Mouse (Mus musculus): ENCODE data around the gene H2-Q2. TPM values are rescaled to one million over a fixed set of nuclear protein-coding genes. Genes with fewer than 3 reads are reported as not detected.

H2-Q2 gene
- polyA plus RNA-seq (2014; fragmentation: Illumina TruSeq; extraction: RNeasy Lipid Tissue Mini Kit (QIAGEN cat#74804); ENCODE audit: low read depth, low replicate concordance) = 2.0 TPM

GRCm38 (mm10) chr17:35342071-35342671 lies at the start of gene H2-Q2:
Gene H2-Q2, plus strand, starts transcription at chr17:35342242.

DNA sequence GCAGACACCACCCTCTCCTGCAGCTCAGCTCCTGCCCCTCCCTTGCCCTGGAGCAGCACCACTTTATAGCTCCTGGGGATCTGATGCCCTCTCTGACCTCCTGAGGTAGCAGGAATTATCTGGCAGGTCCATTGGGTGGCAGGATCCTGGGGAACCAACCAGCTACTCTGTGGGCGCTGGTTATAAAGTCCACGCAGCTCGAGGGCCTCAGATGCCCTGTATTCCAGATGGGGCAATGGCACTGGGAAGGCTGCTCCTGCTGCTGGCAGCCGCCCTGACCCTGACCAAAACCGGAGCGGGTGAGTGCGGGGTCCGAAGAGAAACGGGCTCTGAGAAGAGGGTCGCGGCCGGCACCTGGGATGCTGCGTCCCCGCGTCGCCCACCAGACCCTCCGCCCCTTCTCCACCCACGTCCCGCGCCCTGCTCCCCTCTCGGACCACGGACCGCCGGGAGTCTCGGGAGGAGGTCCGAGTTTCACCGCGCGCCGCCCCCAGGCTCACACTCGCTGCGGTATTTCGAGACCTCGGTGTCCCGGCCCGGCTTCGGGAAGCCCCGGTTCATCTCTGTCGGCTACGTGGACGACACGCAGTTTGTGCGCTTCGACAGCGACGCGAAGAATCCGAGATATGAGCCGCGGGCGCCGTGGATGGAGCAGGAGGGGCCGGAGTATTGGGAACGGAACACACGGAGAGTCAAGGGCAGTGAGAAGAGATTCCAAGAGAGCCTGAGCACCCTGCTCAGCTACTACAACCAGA lies 21.5 kb upstream of the H2-Q2 start, which contains the start of gene H2-Q1:
TSS of gene H2-Q1 (plus strand) at position 79 of the 755 bp plus-strand sequence.

DNA sequence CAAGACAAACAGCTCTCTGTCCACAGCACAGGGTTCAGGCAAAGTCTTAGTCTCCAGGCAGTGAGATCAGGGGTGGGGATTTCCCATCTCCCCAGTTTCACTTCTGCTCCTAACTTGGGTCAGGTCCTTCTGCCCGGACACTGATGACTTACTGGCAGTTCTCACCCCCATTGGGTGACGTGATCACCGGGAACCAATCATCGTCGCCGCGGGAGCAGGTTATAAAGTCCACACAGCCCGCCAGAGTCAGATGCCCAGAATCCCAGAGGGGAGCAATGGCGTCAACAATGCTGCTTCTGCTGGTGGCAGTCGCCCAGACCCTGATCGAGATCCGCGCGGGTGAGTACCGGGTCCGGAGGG lies 37.3 kb downstream of the H2-Q2 start, which contains the start of gene H2-Q4:
TSS of gene H2-Q4 (plus strand) at position 249 of the 360 bp plus-strand sequence.

Other genes starting within 250 kb of the H2-Q2 start
- gene Ly6g5c, start 234.0 kb upstream of the H2-Q2 start, polyA plus RNA-seq (2014; fragmentation: Illumina TruSeq; extraction: RNeasy Lipid Tissue Mini Kit (QIAGEN cat#74804); ENCODE audit: low read depth, low replicate concordance) = not detected
- gene Ly6g5b, start 226.8 kb upstream of the H2-Q2 start, polyA plus RNA-seq (2014; fragmentation: Illumina TruSeq; extraction: RNeasy Lipid Tissue Mini Kit (QIAGEN cat#74804); ENCODE audit: low read depth, low replicate concordance) = not detected
- 1.4 TPM for gene Gpank1, start 220.8 kb upstream of the H2-Q2 start, polyA plus RNA-seq (2014; fragmentation: Illumina TruSeq; extraction: RNeasy Lipid Tissue Mini Kit (QIAGEN cat#74804); ENCODE audit: low read depth, low replicate concordance)
- 163 TPM for gene Csnk2b, start 220.2 kb upstream of the H2-Q2 start, polyA plus RNA-seq (2014; fragmentation: Illumina TruSeq; extraction: RNeasy Lipid Tissue Mini Kit (QIAGEN cat#74804); ENCODE audit: low read depth, low replicate concordance)
- gene D17H6S53E, start 215.9 kb upstream of the H2-Q2 start, polyA plus RNA-seq (2014; fragmentation: Illumina TruSeq; extraction: RNeasy Lipid Tissue Mini Kit (QIAGEN cat#74804); ENCODE audit: low read depth, low replicate concordance) = 1.3 TPM
- not detected for gene Apom, start 210.2 kb upstream of the H2-Q2 start, polyA plus RNA-seq (2014; fragmentation: Illumina TruSeq; extraction: RNeasy Lipid Tissue Mini Kit (QIAGEN cat#74804); ENCODE audit: low read depth, low replicate concordance)
- 11.5 TPM for gene Bag6, start 207.1 kb upstream of the H2-Q2 start, polyA plus RNA-seq (2014; fragmentation: Illumina TruSeq; extraction: RNeasy Lipid Tissue Mini Kit (QIAGEN cat#74804); ENCODE audit: low read depth, low replicate concordance)
- gene Prrc2a, start 177.3 kb upstream of the H2-Q2 start, polyA plus RNA-seq (2014; fragmentation: Illumina TruSeq; extraction: RNeasy Lipid Tissue Mini Kit (QIAGEN cat#74804); ENCODE audit: low read depth, low replicate concordance) = 7.2 TPM
- gene Aif1, start 166.2 kb upstream of the H2-Q2 start, polyA plus RNA-seq (2014; fragmentation: Illumina TruSeq; extraction: RNeasy Lipid Tissue Mini Kit (QIAGEN cat#74804); ENCODE audit: low read depth, low replicate concordance) = 8.7 TPM
- not detected for gene Lst1, start 153.8 kb upstream of the H2-Q2 start, polyA plus RNA-seq (2014; fragmentation: Illumina TruSeq; extraction: RNeasy Lipid Tissue Mini Kit (QIAGEN cat#74804); ENCODE audit: low read depth, low replicate concordance)
- not detected for gene Ltb, start 147.8 kb upstream of the H2-Q2 start, polyA plus RNA-seq (2014; fragmentation: Illumina TruSeq; extraction: RNeasy Lipid Tissue Mini Kit (QIAGEN cat#74804); ENCODE audit: low read depth, low replicate concordance)
- gene Tnf, start 140.2 kb upstream of the H2-Q2 start, polyA plus RNA-seq (2014; fragmentation: Illumina TruSeq; extraction: RNeasy Lipid Tissue Mini Kit (QIAGEN cat#74804); ENCODE audit: low read depth, low replicate concordance) = not detected
- not detected for gene Lta, start 136.9 kb upstream of the H2-Q2 start, polyA plus RNA-seq (2014; fragmentation: Illumina TruSeq; extraction: RNeasy Lipid Tissue Mini Kit (QIAGEN cat#74804); ENCODE audit: low read depth, low replicate concordance)
- gene Gm16181, start 121.4 kb upstream of the H2-Q2 start, polyA plus RNA-seq (2014; fragmentation: Illumina TruSeq; extraction: RNeasy Lipid Tissue Mini Kit (QIAGEN cat#74804); ENCODE audit: low read depth, low replicate concordance) = not detected
- gene Atp6v1g2, start 108.6 kb upstream of the H2-Q2 start, polyA plus RNA-seq (2014; fragmentation: Illumina TruSeq; extraction: RNeasy Lipid Tissue Mini Kit (QIAGEN cat#74804); ENCODE audit: low read depth, low replicate concordance) = 5.0 TPM
- gene Nfkbil1, start 106.5 kb upstream of the H2-Q2 start, polyA plus RNA-seq (2014; fragmentation: Illumina TruSeq; extraction: RNeasy Lipid Tissue Mini Kit (QIAGEN cat#74804); ENCODE audit: low read depth, low replicate concordance) = not detected
- gene Ddx39b, start 100.5 kb upstream of the H2-Q2 start, polyA plus RNA-seq (2014; fragmentation: Illumina TruSeq; extraction: RNeasy Lipid Tissue Mini Kit (QIAGEN cat#74804); ENCODE audit: low read depth, low replicate concordance) = 11.1 TPM
- gene H2-D1, start 79.5 kb upstream of the H2-Q2 start, polyA plus RNA-seq (2014; fragmentation: Illumina TruSeq; extraction: RNeasy Lipid Tissue Mini Kit (QIAGEN cat#74804); ENCODE audit: low read depth, low replicate concordance) = 42.0 TPM
- not detected for gene H2-Q1, start 21.8 kb upstream of the H2-Q2 start, polyA plus RNA-seq (2014; fragmentation: Illumina TruSeq; extraction: RNeasy Lipid Tissue Mini Kit (QIAGEN cat#74804); ENCODE audit: low read depth, low replicate concordance)
- 19.9 TPM for gene H2-Q4, start 37.4 kb downstream of the H2-Q2 start, polyA plus RNA-seq (2014; fragmentation: Illumina TruSeq; extraction: RNeasy Lipid Tissue Mini Kit (QIAGEN cat#74804); ENCODE audit: low read depth, low replicate concordance)
- 3.8 TPM for gene H2-Q6, start 82.6 kb downstream of the H2-Q2 start, polyA plus RNA-seq (2014; fragmentation: Illumina TruSeq; extraction: RNeasy Lipid Tissue Mini Kit (QIAGEN cat#74804); ENCODE audit: low read depth, low replicate concordance)
- 3.2 TPM for gene H2-Q7, start 96.9 kb downstream of the H2-Q2 start, polyA plus RNA-seq (2014; fragmentation: Illumina TruSeq; extraction: RNeasy Lipid Tissue Mini Kit (QIAGEN cat#74804); ENCODE audit: low read depth, low replicate concordance)
- gene H2-Q10, start 127.8 kb downstream of the H2-Q2 start, polyA plus RNA-seq (2014; fragmentation: Illumina TruSeq; extraction: RNeasy Lipid Tissue Mini Kit (QIAGEN cat#74804); ENCODE audit: low read depth, low replicate concordance) = 2.9 TPM
- not detected for gene Pou5f1, start 163.8 kb downstream of the H2-Q2 start, polyA plus RNA-seq (2014; fragmentation: Illumina TruSeq; extraction: RNeasy Lipid Tissue Mini Kit (QIAGEN cat#74804); ENCODE audit: low read depth, low replicate concordance)
- gene Tcf19, start 174.6 kb downstream of the H2-Q2 start, polyA plus RNA-seq (2014; fragmentation: Illumina TruSeq; extraction: RNeasy Lipid Tissue Mini Kit (QIAGEN cat#74804); ENCODE audit: low read depth, low replicate concordance) = 1.7 TPM
- gene Cchcr1, start 174.9 kb downstream of the H2-Q2 start, polyA plus RNA-seq (2014; fragmentation: Illumina TruSeq; extraction: RNeasy Lipid Tissue Mini Kit (QIAGEN cat#74804); ENCODE audit: low read depth, low replicate concordance) = 0.41 TPM
- gene Psors1c2, start 191.0 kb downstream of the H2-Q2 start, polyA plus RNA-seq (2014; fragmentation: Illumina TruSeq; extraction: RNeasy Lipid Tissue Mini Kit (QIAGEN cat#74804); ENCODE audit: low read depth, low replicate concordance) = not detected
- not detected for gene Cdsn, start 209.9 kb downstream of the H2-Q2 start, polyA plus RNA-seq (2014; fragmentation: Illumina TruSeq; extraction: RNeasy Lipid Tissue Mini Kit (QIAGEN cat#74804); ENCODE audit: low read depth, low replicate concordance)
- not detected for gene 2300002M23Rik, start 225.2 kb downstream of the H2-Q2 start, polyA plus RNA-seq (2014; fragmentation: Illumina TruSeq; extraction: RNeasy Lipid Tissue Mini Kit (QIAGEN cat#74804); ENCODE audit: low read depth, low replicate concordance)

Measured in adrenal gland, adult 10 weeks (tissue).